Mouse (Mus musculus): ENCODE results near the gene Svep1. TPM values are rescaled to one million over a fixed set of nuclear protein-coding genes. Genes with fewer than 3 reads are reported as not detected.

The Svep1 gene
- polyA plus RNA-seq (2014; fragmentation: Illumina TruSeq; extraction: RNeasy Lipid Tissue Mini Kit (QIAGEN cat#74804); ENCODE audit: low read depth, low replicate concordance): 14.0 TPM

GRCm38 (mm10) chr4:58206115-58206945 is at the start of gene Svep1:
TSS of gene Svep1 (minus strand) at chr4:58206859.

GRCm38 (mm10) chr4:58009024-58009423 is 197.6 kb downstream of the Svep1 start, which contains the start of gene Txndc8:
TSS of gene Txndc8 (minus strand) at chr4:58009124.

Other genes starting within 250 kb of the Svep1 start
- gene Txndc8, start 197.7 kb downstream of the Svep1 start, polyA plus RNA-seq (2014; fragmentation: Illumina TruSeq; extraction: RNeasy Lipid Tissue Mini Kit (QIAGEN cat#74804); ENCODE audit: low read depth, low replicate concordance): 4.9 TPM
- 0.24 TPM for gene Musk, start 79.1 kb upstream of the Svep1 start, polyA plus RNA-seq (2014; fragmentation: Illumina TruSeq; extraction: RNeasy Lipid Tissue Mini Kit (QIAGEN cat#74804); ENCODE audit: low read depth, low replicate concordance)